Mouse (Mus musculus) liver, embryonic 14.5 days (tissue): ENCODE data around the gene Clca1. TPM values are rescaled to one million over a fixed set of nuclear protein-coding genes. Genes with fewer than 3 reads are reported as not detected.

Experiments
- ATAC-seq: fragments of 200-750 bp; cut with Nextera tagmentation; 2 replicates; pipeline ENCODE4 v1.8.0; 2017; ENCODE audit warnings: moderate number of reproducible peaks, mild to moderate bottlenecking, moderate library complexity; ENCODE audit not compliant: insufficient read depth
- DNase-seq, 3 experiments: peaks; one replicate each; pipeline ENCODE4 v3.0.0-alpha.2; 2012 to 2013; ENCODE audit warnings: low read depth in 3 of 3, low spot score in 3 of 3
- H3K27ac ChIP-seq: fragments of 300-500 bp; sonication (generic); 2 replicates; pipeline ENCODE4 v1.5.1; 2014; ENCODE audit warnings: moderate library complexity, mild to moderate bottlenecking, control low read depth, inconsistent platforms
- H3K27me3 ChIP-seq: fragments of 300-500 bp; sonication (generic); 2 replicates; pipeline ENCODE4 v1.6.1; 2014; ENCODE audit warnings: mild to moderate bottlenecking, low read length, moderate library complexity; ENCODE audit not compliant: control insufficient read depth, insufficient read depth
- H3K36me3 ChIP-seq: fragments of 300-500 bp; sonication (generic); replicated peaks from 2 replicates; pipeline ENCODE4 v1.6.1; 2014; ENCODE audit warnings: low read depth; ENCODE audit not compliant: control insufficient read depth, insufficient read depth
- H3K4me1 ChIP-seq, 2 experiments: fragments of 200-500 bp in 1 of 2; fragments of 300-500 bp in 1 of 2; sonication (generic) in 1 of 2; replicated peaks; 2 replicates each; pipeline ENCODE4 v1.6.1; 2012 to 2014; ENCODE audit warnings: antibody characterized with exemption in 1 of 2, inconsistent platforms in 1 of 2, low read length in 1 of 2; ENCODE audit not compliant: control insufficient read depth in 2 of 2, insufficient read depth in 2 of 2
- H3K4me2 ChIP-seq: fragments of 300-500 bp; sonication (generic); 2 replicates; pipeline ENCODE4 v1.6.1; 2014; ENCODE audit warnings: low read depth, mild to moderate bottlenecking, control low read depth, moderate library complexity
- H3K4me3 ChIP-seq, 2 experiments: fragments of 200-500 bp in 1 of 2; fragments of 300-500 bp in 1 of 2; sonication (generic) in 1 of 2; 2 replicates each; pipeline ENCODE4 v1.5.1; 2012 to 2014; ENCODE audit warnings: low read depth in 2 of 2, low read length in 2 of 2, mild to moderate bottlenecking in 2 of 2, control low read depth in 1 of 2, inconsistent platforms in 1 of 2, moderate library complexity in 1 of 2; ENCODE audit not compliant: insufficient read depth in 1 of 2
- H3K9ac ChIP-seq: fragments of 300-500 bp; sonication (generic); replicated peaks from 2 replicates; pipeline ENCODE4 v1.6.1; 2014; ENCODE audit warnings: mild to moderate bottlenecking, control low read depth, moderate library complexity
- H3K9me3 ChIP-seq: fragments of 300-500 bp; sonication (generic); 2 replicates; pipeline ENCODE4 v1.6.1; 2016; ENCODE audit warnings: low read length, mixed read lengths; ENCODE audit not compliant: control insufficient read depth
- CTCF ChIP-seq: IDR thresholded peaks from 2 replicates; pipeline ENCODE4 v1.5.1; 2016; ENCODE audit warnings: antibody characterized with exemption, low read depth, control low read depth
- EP300 ChIP-seq: IDR thresholded peaks from 2 replicates; pipeline ENCODE4 v1.6.1; 2016; ENCODE audit warnings: antibody characterized with exemption, low read depth
- WGBS: fragments of 180-500 bp; shearing (Covaris S2); extraction: QIAGEN DNeasy Blood & Tissue Kit; methylation state at CpG from one replicate; pipeline ENCODE4 v1.1.7; 2014; ENCODE audit not compliant: insufficient replicate concordance; 5-methylcytosine and 5-hydroxymethylcytosine counted together
- polyA plus RNA-seq, 2 experiments: library from polyadenylated mRNA; depleted of rRNA in 1 of 2; stranded (reverse) in 1 of 2; unstranded in 1 of 2; fragments of >200 nt; fragmentation: Nextera tagmentation in 1 of 2; extraction: Ambion mirVana in 1 of 2; gene quantifications; 2 replicates each; pipeline versions ENCODE4 v1.2.1 to v1.2.3; 2012 to 2014

The Clca1 gene
- polyA plus RNA-seq, 2 experiments: not detected

GRCm38 (mm10) chr3:144977631-144978030 is 54.9 kb downstream of the Clca1 start:
- Histone ChIP-seq H3K36me3 (no peaks in the 10 kb centered on the region), H3K4me3 (no peak overlapping the region), H3K9ac (no peak overlapping the region), H3K27ac (no peak overlapping the region), H3K9me3 (no peaks in the 10 kb centered on the region), H3K4me2 (no peak overlapping the region), H3K4me1 (no peaks in the 10 kb centered on the region), H3K27me3 (no peaks in the 10 kb centered on the region)
- no peak for ATAC-seq
- no peak for DNase-seq
- TF ChIP-seq EP300 (no peak), CTCF (no peak)
- 37% methylated on average over 4 of the region's 4 CpGs for WGBS

- TF ChIP-seq EP300 (no peak), CTCF (no peak)
- H3K9me3 ChIP-seq: no peaks in the 10 kb centered on the region
- H3K9ac ChIP-seq: no peak overlapping the region
- 51% methylated on average over 1 of the region's 1 CpGs for WGBS
- no peak for ATAC-seq
- no peaks in the 10 kb centered on the region for H3K4me1 ChIP-seq
- H3K4me3 ChIP-seq: no peak overlapping the region
- no peak overlapping the region for H3K4me2 ChIP-seq
- H3K27ac ChIP-seq: no peak overlapping the region
- no peaks in the 10 kb centered on the region for H3K36me3 ChIP-seq
- H3K27me3 ChIP-seq: no peaks in the 10 kb centered on the region
- no peak for DNase-seq
These were observed 56.5 kb downstream of the Clca1 start for GRCm38 (mm10) chr3:144976091-144976490.

- Histone ChIP-seq H3K9me3 (no peaks in the 10 kb centered on the region), H3K4me3 (no peak within 1 kb of the TSS), H3K27ac (no peak within 1 kb of the TSS), H3K4me1 (no peaks in the 10 kb centered on the region), H3K36me3 (no peaks in the 10 kb centered on the region), H3K27me3 (no peaks in the 10 kb centered on the region), H3K4me2 (no peak within 1 kb of the TSS), H3K9ac (no peak within 1 kb of the TSS)
- DNase-seq (no peak), ATAC-seq (no peak)
- no peak for TF ChIP-seq EP300
- no peak for TF ChIP-seq CTCF
These were observed 57.6 kb downstream of the Clca1 start, which contains the start of gene Clca4a for GRCm38 (mm10) chr3:144974945-144975344. Clca4a (minus strand) TSS chr3:144975045.

- no peak overlapping the region for H3K9ac ChIP-seq
- no peaks in the 10 kb centered on the region for H3K9me3 ChIP-seq
- DNase-seq: no peak
- no peak overlapping the region for H3K4me3 ChIP-seq
- no peaks in the 10 kb centered on the region for H3K27me3 ChIP-seq
- H3K27ac ChIP-seq: no peak overlapping the region
- no peak overlapping the region for H3K4me2 ChIP-seq
- WGBS: 62% methylated on average over 9 of the region's 9 CpGs
- TF ChIP-seq EP300: no peak
- no peak for TF ChIP-seq CTCF
- no peak for ATAC-seq
- H3K4me1 ChIP-seq: no peaks in the 10 kb centered on the region
- no peaks in the 10 kb centered on the region for H3K36me3 ChIP-seq
These were observed 60.9 kb downstream of the Clca1 start for GRCm38 (mm10) chr3:144971553-144972270.

- Histone ChIP-seq H3K27ac (no peak overlapping the region), H3K9ac (no peak overlapping the region), H3K4me3 (no peak overlapping the region), H3K4me1 (no peaks in the 10 kb centered on the region), H3K27me3 (no peaks in the 10 kb centered on the region), H3K36me3 (no peaks in the 10 kb centered on the region), H3K4me2 (no peak overlapping the region), H3K9me3 (no peaks in the 10 kb centered on the region)
- WGBS: 57% methylated on average over 1 of the region's 1 CpGs
- DNase-seq (no peak), ATAC-seq (no peak)
- no peak for TF ChIP-seq EP300
- TF ChIP-seq CTCF: no peak
These were observed 62.8 kb downstream of the Clca1 start for GRCm38 (mm10) chr3:144969755-144970154.
